Mouse (Mus musculus) MEL (cell line): ENCODE results near the gene Sult2b1. TPM values are rescaled to one million over a fixed set of nuclear protein-coding genes. Genes with fewer than 3 reads are reported as not detected.
A peak's percentile ranks its signal among the peaks of the same experiment; 100 is the strongest.

Source experiments
- DNase-seq: peaks from one replicate; pipeline ENCODE4 v3.0.0; 2011; ENCODE audit warnings: low read depth, low spot score
- H3K27ac ChIP-seq: 2 replicates; pipeline ENCODE4 v1.5.1; 2012; ENCODE audit warnings: low read depth, mild to moderate bottlenecking, control low read depth, low read length, moderate library complexity; ENCODE audit not compliant: control insufficient read depth
- H3K27me3 ChIP-seq, 2 experiments: fragments of 150-350 bp in 1 of 2; sonication (generic) in 1 of 2; 2 replicates each; pipeline ENCODE4 v1.6.1; 2012; ENCODE audit warnings: low read length in 2 of 2, mild to moderate bottlenecking in 2 of 2, improper control_type of control experiment in 1 of 2, moderate library complexity in 1 of 2; ENCODE audit not compliant: insufficient read depth in 2 of 2, control insufficient read depth in 1 of 2
- H3K36me3 ChIP-seq, 2 experiments: 2 replicates each; pipeline ENCODE4 v1.6.1; 2012 to 2014; ENCODE audit warnings: low read length in 2 of 2, improper control_type of control experiment in 1 of 2, inconsistent platforms in 1 of 2, mild to moderate bottlenecking in 1 of 2; ENCODE audit not compliant: insufficient read depth in 2 of 2, control insufficient read depth in 1 of 2
- H3K4me1 ChIP-seq, 2 experiments: fragments of 150-350 bp in 1 of 2; sonication (generic) in 1 of 2; 2 replicates each; pipeline ENCODE4 v1.6.1; 2012; ENCODE audit warnings: low read length in 2 of 2, improper control_type of control experiment in 1 of 2, mild to moderate bottlenecking in 1 of 2; ENCODE audit not compliant: insufficient read depth in 2 of 2, control insufficient read depth in 1 of 2
- H3K4me3 ChIP-seq, 2 experiments: fragments of 150-350 bp in 1 of 2; sonication (generic) in 1 of 2; 2 replicates each; pipeline ENCODE4 v1.5.1; 2012; ENCODE audit warnings: low read depth in 2 of 2, low read length in 2 of 2, mild to moderate bottlenecking in 2 of 2, moderate library complexity in 2 of 2, control low read depth in 1 of 2, improper control_type of control experiment in 1 of 2; ENCODE audit not compliant: control insufficient read depth in 1 of 2, insufficient read depth in 1 of 2
- H3K79me2 ChIP-seq: 2 replicates; pipeline ENCODE4 v1.6.1; 2012; ENCODE audit warnings: mild to moderate bottlenecking, low read length, moderate library complexity; ENCODE audit not compliant: control insufficient read depth, poor library complexity, insufficient read depth
- H3K9ac ChIP-seq: 2 replicates; pipeline ENCODE4 v1.6.1; 2012; ENCODE audit warnings: low read depth, mild to moderate bottlenecking, control low read depth, low read length, moderate library complexity; ENCODE audit not compliant: control insufficient read depth, poor library complexity, severe bottlenecking
- H3K9me3 ChIP-seq: fragments of 150-350 bp; sonication (generic); replicated peaks from 2 replicates; pipeline ENCODE4 v1.6.1; 2012; ENCODE audit warnings: mild to moderate bottlenecking, low read length, improper control_type of control experiment, moderate library complexity; ENCODE audit not compliant: insufficient read depth
- BHLHE40 ChIP-seq: IDR thresholded peaks from 2 replicates; pipeline ENCODE4 v1.6.1; 2012; ENCODE audit warnings: low read depth, mild to moderate bottlenecking, inconsistent platforms, low read length, improper control_type of control experiment, borderline replicate concordance
- ETS1 ChIP-seq: IDR thresholded peaks from 2 replicates; pipeline ENCODE4 v1.6.1; 2012; ENCODE audit warnings: low read depth, mild to moderate bottlenecking, inconsistent platforms, low read length, improper control_type of control experiment, moderate library complexity
- HCFC1 ChIP-seq: IDR thresholded peaks from 2 replicates; pipeline ENCODE4 v1.6.1; 2012; ENCODE audit warnings: low read depth, mild to moderate bottlenecking, inconsistent platforms, low read length, improper control_type of control experiment, moderate library complexity
- KAT2A ChIP-seq: conservative IDR thresholded peaks from 2 replicates; pipeline ENCODE4 v1.6.1; 2012; ENCODE audit warnings: low read depth, low read length, improper control_type of control experiment, inconsistent platforms
- MAFK ChIP-seq: IDR thresholded peaks from 2 replicates; pipeline ENCODE4 v1.6.1; 2011; ENCODE audit warnings: low read depth, mild to moderate bottlenecking, low read length, improper control_type of control experiment, borderline replicate concordance
- MAZ ChIP-seq: IDR thresholded peaks from 2 replicates; pipeline ENCODE4 v1.6.1; 2012; ENCODE audit warnings: low read depth, mild to moderate bottlenecking, inconsistent platforms, low read length, improper control_type of control experiment
- MXI1 ChIP-seq: IDR thresholded peaks from 2 replicates; pipeline ENCODE4 v1.6.1; 2011; ENCODE audit warnings: mild to moderate bottlenecking, low read depth, low read length, improper control_type of control experiment
- MYC ChIP-seq: IDR thresholded peaks from 2 replicates; pipeline ENCODE4 v1.6.1; 2011; ENCODE audit warnings: low read depth, mild to moderate bottlenecking, low read length, improper control_type of control experiment, moderate library complexity
- POLR2A ChIP-seq, 2 experiments: IDR thresholded peaks; 2 replicates each; pipeline ENCODE4 v1.6.1; 2011 to 2012; ENCODE audit warnings: low read length in 2 of 2, mild to moderate bottlenecking in 2 of 2, control low read depth in 1 of 2, improper control_type of control experiment in 1 of 2, low read depth in 1 of 2, moderate library complexity in 1 of 2; ENCODE audit not compliant: control insufficient read depth in 1 of 2, insufficient read depth in 1 of 2, poor library complexity in 1 of 2
- SMC3 ChIP-seq: IDR thresholded peaks from 2 replicates; pipeline ENCODE4 v1.6.1; 2011; ENCODE audit warnings: low read depth, low read length, improper control_type of control experiment
- TBP ChIP-seq: IDR thresholded peaks from 2 replicates; pipeline ENCODE4 v1.8.0; 2011; ENCODE audit warnings: low read depth, low read length, improper control_type of control experiment
- TCF12 ChIP-seq: IDR thresholded peaks from 2 replicates; pipeline ENCODE4 v1.6.1; 2014; ENCODE audit warnings: low read depth, mild to moderate bottlenecking, inconsistent platforms, low read length, improper control_type of control experiment, moderate library complexity
- UBTF ChIP-seq: IDR thresholded peaks from 2 replicates; pipeline ENCODE4 v1.6.1; 2012; ENCODE audit warnings: low read depth, mild to moderate bottlenecking, inconsistent platforms, low read length, improper control_type of control experiment, moderate library complexity, borderline replicate concordance; ENCODE audit not compliant: insufficient read depth
- USF1 ChIP-seq: IDR thresholded peaks from 2 replicates; pipeline ENCODE4 v1.6.1; 2014; ENCODE audit warnings: low read depth, mild to moderate bottlenecking, inconsistent platforms, low read length, improper control_type of control experiment, moderate library complexity
- polyA plus RNA-seq, 2 experiments: library from polyadenylated mRNA; stranded (reverse) in 1 of 2; unstranded in 1 of 2; fragments of >175 nt in 1 of 2; fragments of >200 nt in 1 of 2; gene quantifications; 2 replicates each; pipeline versions ENCODE4 v1.2.1 to v1.2.4; 2012; ENCODE audit warnings: low replicate concordance in 2 of 2, low read depth in 1 of 2; ENCODE audit not compliant: insufficient read length in 2 of 2, insufficient read depth in 1 of 2, missing spikeins in 1 of 2
- total RNA-seq: library from RNA; depleted of rRNA; stranded (reverse); fragments of 300-350 nt; gene quantifications from 2 replicates; pipeline ENCODE4 v1.2.3, GENCODE M21; 2012

The Sult2b1 gene
- total and polyA plus RNA-seq, 3 experiments, result 0.08 to 0.47 TPM; not detected in 1

DNA sequence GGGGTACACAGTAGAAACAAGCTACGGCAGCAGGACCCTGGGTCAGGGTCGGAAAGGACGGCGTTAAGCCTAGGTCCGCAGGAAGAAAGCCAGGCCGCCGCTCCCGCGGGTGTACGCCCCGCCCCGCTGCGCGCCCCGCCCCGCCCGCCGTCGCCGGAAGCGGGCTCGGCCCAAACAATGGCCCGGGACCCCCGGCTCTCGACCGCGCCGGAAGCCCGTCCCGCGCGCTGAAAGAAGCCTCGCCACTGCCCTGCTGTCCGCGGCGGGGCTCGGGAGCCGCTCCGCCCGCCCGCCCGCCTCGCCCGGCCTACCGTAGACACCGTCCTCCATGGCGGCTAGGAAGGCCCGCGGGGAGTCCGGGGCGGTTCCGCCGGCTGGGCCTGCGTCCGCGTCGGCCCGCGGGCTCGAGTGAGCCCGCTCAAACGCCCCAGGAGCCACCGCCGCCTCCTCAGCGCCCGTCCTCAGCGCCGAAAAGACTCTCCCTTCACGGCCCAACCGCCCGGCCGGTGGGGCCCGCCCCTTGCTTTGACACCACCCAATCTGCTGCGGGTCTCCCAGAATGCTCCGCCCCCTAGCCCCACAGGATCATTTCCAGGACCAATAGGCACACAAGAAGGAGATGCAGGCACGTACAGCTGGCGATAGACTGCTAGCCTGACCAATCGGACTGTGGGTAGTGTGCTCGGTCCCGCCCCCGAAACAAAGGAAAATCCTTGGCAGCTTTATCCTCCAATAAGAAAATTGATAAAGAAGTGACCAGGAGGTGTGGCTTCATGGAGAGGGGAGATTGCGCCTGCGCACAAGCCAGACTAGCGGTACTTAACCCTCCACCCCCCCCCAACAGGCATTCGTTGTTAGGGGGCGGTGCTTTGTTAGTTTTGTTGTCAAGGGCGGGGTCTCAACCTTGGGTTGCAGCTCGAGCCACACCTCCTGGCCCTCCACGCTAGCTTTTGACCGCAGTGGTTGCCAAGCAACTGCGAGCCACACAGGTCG is 29.6 kb upstream of the Sult2b1 start, which contains the start of gene Cyth2 (continued):
- TF ChIP-seq MAFK (no peak), TBP (peak; percentile 68; the same call in 1 of the 2 replicates)
- TF ChIP-seq, all 39 proteins: peak for 17

DNA sequence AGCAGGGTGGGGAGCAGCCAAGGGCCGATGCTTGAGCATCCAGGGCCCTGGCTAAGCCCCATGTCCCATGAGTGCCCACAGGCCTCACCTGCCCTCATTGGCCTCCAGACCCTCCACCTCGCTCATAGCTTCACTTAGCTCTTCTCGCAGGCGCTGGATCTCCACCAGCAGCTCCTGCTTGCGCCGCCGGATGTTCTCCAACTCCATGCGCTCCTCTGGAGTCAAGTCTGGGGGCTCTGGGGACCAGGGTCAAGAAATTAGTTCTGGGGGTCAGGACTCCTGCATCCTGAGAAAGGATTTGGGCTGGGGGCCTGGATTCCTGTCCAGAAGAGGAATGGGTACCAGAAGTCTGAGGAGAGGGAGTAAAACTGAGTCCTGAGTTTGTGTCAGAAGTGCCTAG is 28.5 kb upstream of the Sult2b1 start:
- no peak for DNase-seq
- no peaks in the 10 kb centered on the region for H3K27me3 ChIP-seq
- TF ChIP-seq USF1, result no peak
- TF ChIP-seq MAZ, result no peak
- no peak for TF ChIP-seq BHLHE40
- TF ChIP-seq TCF12, result no peak
- no peak for TF ChIP-seq ETS1
- TF ChIP-seq POLR2A (IDR thresholded peaks at IDR 0.05; ENCODE audit: control insufficient read depth in 1 of 2, insufficient read depth in 1 of 2, low read depth in 1 of 2, low read length in 2 of 2, poor library complexity in 1 of 2), result no peak
- no peak for TF ChIP-seq UBTF
- TF ChIP-seq SMC3, result no peak
- no peak for TF ChIP-seq KAT2A
- no peak overlapping the region for H3K27ac ChIP-seq
- H3K36me3 ChIP-seq, result peaks cover 8 to 13% of the 10 kb centered on the region in 2 experiments
- peaks cover 11 to 22% of the 10 kb centered on the region in 2 experiments for H3K4me1 ChIP-seq
- H3K9me3 ChIP-seq, result no peaks in the 10 kb centered on the region
- H3K4me3 ChIP-seq, result no peak overlapping the region
- H3K79me2 ChIP-seq, result peaks cover 12% of the 10 kb centered on the region
- H3K9ac ChIP-seq, result peak overlapping the region; percentile 99

DNA sequence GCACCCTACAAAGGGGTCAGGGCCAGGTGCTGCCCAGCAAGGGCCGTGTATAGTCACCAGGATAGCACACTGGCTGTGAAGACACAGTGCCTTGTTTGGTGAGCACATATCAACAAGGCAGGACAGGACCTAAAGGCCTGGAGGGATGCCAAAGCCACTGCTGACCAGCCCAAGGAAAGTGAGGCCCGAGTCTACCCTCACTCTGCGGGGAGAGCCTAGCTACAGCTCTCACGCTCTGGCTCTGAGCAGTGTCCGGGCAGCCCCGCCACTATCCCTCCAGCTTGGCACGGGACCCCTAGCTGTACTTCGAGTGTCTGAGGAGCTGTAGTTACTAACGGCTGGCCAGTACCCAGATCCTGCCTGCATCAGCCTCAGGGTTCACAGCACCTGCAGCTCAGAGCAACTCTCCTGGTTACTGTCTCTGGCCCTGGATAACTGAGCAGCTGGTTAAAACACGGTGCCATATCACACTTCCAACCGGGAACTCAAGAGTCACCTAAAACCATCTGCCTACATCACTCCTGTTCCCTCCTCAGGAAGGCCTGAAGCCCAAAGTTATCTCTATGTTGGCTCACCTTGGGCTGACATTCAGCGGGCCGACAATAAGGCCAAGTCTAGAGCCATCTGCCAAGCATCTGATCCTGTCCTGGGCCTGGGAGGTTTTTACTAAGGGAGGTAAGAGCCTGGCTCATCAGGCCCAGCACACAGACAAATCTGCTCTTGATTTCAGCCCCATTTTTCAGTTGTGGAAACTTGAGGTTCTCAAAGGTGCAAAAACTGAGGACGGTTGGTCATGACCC is 25.0 kb upstream of the Sult2b1 start:
- peaks cover 8 to 13% of the 10 kb centered on the region in 2 experiments for H3K36me3 ChIP-seq
- no peak for TF ChIP-seq MXI1
- no peak for TF ChIP-seq HCFC1
- no peak for TF ChIP-seq UBTF
- no peak for TF ChIP-seq BHLHE40
- TF ChIP-seq MYC, result no peak
- no peak for TF ChIP-seq USF1

More for the DNA sequence above, 25.0 kb upstream of the Sult2b1 start:
- Histone ChIP-seq H3K27ac (no peak overlapping the region), H3K79me2 (peaks cover 12% of the 10 kb centered on the region), H3K4me1 (peaks cover 11 to 19% of the 10 kb centered on the region in 2 experiments), H3K27me3 (no peaks in the 10 kb centered on the region), H3K4me3 (no peak overlapping the region), H3K9me3 (no peaks in the 10 kb centered on the region), H3K9ac (no peak overlapping the region)
- DNase-seq, result no peak
